Mouse (Mus musculus): ENCODE measurements around the gene Bloc1s2. TPM values are rescaled to one million over a fixed set of nuclear protein-coding genes. Genes with fewer than 3 reads are reported as not detected.

Bloc1s2 gene
- 19.4 TPM for polyA plus RNA-seq (2015; fragmentation: Illumina TruSeq; extraction: RNeasy Lipid Tissue Mini Kit (QIAGEN cat#74804); ENCODE audit: insufficient read depth, low read depth, low replicate concordance)

DNA sequence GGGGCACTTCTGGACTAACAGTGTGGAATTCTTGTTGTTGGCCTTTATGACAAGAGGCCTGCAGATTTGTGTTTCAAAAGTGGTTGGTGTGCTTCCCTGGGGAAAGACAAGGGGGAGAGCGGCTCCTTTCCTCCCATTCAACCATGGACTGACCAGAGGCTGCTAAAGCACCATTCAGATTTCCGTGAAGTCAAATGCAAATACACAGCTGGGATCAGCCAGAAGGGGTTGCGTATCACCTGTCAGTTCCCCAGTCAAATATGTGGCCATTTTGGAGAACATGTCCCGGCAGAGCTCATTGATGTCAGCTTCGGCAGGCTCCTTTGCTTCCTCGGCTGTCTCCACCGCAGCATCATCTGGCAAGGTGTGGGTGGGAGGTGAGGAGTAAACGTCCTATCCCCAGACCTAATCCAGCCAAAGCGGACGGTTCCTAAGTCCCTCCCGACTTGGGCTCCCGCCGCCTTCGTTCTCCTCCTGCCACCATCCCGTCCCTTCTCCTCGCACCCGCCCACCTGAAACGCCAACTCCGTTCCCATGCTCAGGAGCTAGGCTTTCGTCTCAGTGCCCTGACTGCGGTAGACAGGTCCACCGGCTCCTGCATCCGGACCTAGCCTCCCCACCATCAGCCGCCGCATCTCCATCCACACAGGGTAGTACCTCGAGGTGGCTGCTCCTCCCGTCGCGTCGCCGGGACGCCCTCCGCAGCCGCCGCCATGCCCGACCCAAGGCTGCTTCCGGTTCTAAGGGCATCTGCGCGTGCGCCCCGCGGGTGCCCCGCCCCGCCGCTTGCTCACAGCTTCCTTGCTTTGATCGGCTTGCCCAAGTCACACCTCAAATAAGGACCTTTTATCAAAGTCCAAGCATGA lies at the start of gene Bloc1s2:
Bloc1s2 (minus strand) TSS at position 745 of the 866 bp plus-strand sequence.

DNA sequence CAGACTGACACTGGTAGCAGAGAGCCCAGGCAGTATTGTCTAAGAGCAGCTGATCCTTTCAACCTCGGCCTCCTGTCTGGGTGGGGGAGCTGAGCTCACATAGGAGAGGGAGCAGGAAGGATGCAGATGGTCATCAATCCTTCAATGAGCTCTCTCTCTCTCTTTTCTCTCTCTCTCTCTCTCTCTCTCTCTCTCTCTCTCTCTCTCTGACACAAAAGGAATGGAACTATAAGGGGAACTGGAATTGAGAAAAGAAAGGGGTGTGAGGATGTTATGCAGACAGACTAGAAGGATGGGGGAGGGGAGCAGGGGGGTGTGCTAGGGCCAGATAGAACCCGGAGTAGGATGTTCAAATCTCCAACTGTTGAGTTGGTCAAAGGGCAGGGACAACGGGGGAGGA lies 46.1 kb upstream of the Bloc1s2 start, which contains the start of gene Pkd2l1:
Pkd2l1 (minus strand) TSS at position 101 of the 400 bp plus-strand sequence.

DNA sequence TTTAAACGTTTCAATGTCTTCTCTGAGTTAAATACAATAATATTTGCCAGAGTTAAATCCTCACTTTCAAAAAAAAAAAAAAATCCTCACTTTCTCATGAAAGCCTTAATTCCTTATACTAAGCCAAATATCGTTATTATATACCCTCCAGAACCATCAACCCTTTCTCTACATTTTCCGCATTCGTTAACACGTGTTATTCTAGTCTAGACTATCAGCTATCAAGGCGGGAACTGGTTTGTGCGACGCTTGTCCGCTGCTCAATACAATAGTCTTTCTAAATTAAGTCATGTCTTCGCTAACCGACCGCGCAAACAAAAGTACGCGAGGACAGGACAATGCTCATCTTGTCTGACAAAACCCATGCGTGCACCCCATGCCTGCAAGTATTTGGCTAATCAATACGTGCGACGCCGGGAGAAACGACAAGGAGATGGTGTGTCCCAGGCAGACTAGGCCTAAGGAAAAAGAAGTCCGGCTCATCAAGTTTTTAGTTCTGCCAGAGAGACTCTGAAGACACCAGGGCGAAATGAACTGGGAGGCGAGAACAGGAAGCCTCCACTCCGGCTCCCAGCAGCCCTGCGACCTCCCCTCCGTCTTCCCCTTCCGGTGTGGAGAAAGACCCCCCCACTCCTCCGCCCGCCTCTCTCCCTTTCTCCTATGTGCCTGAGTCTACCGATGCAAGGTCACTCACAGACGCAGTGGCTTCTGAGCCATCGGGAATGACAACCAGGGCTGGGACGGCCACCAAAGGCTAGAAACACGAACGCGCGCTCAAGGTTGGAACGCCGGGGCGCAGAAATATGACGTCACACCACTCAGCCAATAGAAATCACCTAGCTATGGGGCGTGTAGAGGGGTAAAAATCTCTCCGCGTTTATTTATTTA lies 10.9 kb downstream of the Bloc1s2 start, which contains the start of gene Cwf19l1:
Cwf19l1 (minus strand) TSS at position 805 of the 888 bp plus-strand sequence.

DNA sequence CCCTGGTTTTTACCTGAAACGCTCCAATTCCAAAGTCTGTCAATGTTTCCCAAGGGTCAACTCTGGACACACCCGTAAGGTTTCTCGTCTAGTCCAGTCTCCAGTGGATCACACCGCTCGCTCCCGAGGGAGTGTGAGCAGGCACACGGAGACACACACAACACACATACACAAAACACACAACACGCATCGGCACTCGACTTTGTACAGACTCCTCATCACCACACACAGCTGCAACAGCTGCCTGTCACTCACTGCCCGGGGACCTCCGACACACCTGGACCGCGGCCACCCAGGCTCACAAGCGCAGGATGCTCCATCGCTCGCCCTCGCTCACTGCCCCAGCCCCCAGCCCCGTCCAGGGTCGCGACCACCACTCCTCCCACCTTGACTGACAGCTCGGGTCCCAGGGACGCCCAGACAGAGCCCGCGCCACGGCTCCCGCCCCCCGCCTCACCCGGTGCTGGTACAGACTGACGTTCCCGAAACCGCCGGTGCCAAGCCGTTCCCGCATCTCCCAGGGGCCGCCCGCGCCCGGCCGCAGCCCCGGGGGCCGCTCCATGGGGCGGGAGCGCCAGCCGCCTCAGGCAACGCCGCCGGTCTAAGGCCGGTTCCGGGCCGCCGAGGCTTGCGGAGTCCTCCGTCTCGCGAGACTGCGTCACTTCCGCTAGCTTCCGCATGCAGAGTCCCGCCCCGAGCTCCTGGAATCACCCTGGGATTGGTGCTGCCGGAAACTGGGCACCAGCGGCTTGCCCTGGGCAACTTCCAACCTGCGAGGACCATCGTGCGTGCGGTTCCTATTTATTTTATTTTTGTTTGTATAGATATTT lies 39.2 kb downstream of the Bloc1s2 start, which contains the start of gene Chuk:
Chuk (minus strand) TSS at position 650 of the 830 bp plus-strand sequence.

Other genes with a start within 250 kb of the Bloc1s2 start
- 5.9 TPM for gene Dnmbp, start 206.3 kb downstream of the Bloc1s2 start, polyA plus RNA-seq (2015; fragmentation: Illumina TruSeq; extraction: RNeasy Lipid Tissue Mini Kit (QIAGEN cat#74804); ENCODE audit: insufficient read depth, low read depth, low replicate concordance)
- gene Cpn1, start 159.9 kb downstream of the Bloc1s2 start, polyA plus RNA-seq (2015; fragmentation: Illumina TruSeq; extraction: RNeasy Lipid Tissue Mini Kit (QIAGEN cat#74804); ENCODE audit: insufficient read depth, low read depth, low replicate concordance) = 16.4 TPM
- not detected for gene Cyp2c23, start 117.2 kb downstream of the Bloc1s2 start, polyA plus RNA-seq (2015; fragmentation: Illumina TruSeq; extraction: RNeasy Lipid Tissue Mini Kit (QIAGEN cat#74804); ENCODE audit: insufficient read depth, low read depth, low replicate concordance)
- 5.2 TPM for gene Erlin1, start 76.7 kb downstream of the Bloc1s2 start, polyA plus RNA-seq (2015; fragmentation: Illumina TruSeq; extraction: RNeasy Lipid Tissue Mini Kit (QIAGEN cat#74804); ENCODE audit: insufficient read depth, low read depth, low replicate concordance)
- 24.8 TPM for gene Chuk, start 39.0 kb downstream of the Bloc1s2 start, polyA plus RNA-seq (2015; fragmentation: Illumina TruSeq; extraction: RNeasy Lipid Tissue Mini Kit (QIAGEN cat#74804); ENCODE audit: insufficient read depth, low read depth, low replicate concordance)
- 3.5 TPM for gene Cwf19l1, start 10.6 kb downstream of the Bloc1s2 start, polyA plus RNA-seq (2015; fragmentation: Illumina TruSeq; extraction: RNeasy Lipid Tissue Mini Kit (QIAGEN cat#74804); ENCODE audit: insufficient read depth, low read depth, low replicate concordance)
- not detected for gene Pkd2l1, start 46.0 kb upstream of the Bloc1s2 start, polyA plus RNA-seq (2015; fragmentation: Illumina TruSeq; extraction: RNeasy Lipid Tissue Mini Kit (QIAGEN cat#74804); ENCODE audit: insufficient read depth, low read depth, low replicate concordance)
- not detected for gene Scd3, start 56.8 kb upstream of the Bloc1s2 start, polyA plus RNA-seq (2015; fragmentation: Illumina TruSeq; extraction: RNeasy Lipid Tissue Mini Kit (QIAGEN cat#74804); ENCODE audit: insufficient read depth, low read depth, low replicate concordance)
- 20.6 TPM for gene Scd2, start 147.2 kb upstream of the Bloc1s2 start, polyA plus RNA-seq (2015; fragmentation: Illumina TruSeq; extraction: RNeasy Lipid Tissue Mini Kit (QIAGEN cat#74804); ENCODE audit: insufficient read depth, low read depth, low replicate concordance)
- gene Scd4, start 186.6 kb upstream of the Bloc1s2 start, polyA plus RNA-seq (2015; fragmentation: Illumina TruSeq; extraction: RNeasy Lipid Tissue Mini Kit (QIAGEN cat#74804); ENCODE audit: insufficient read depth, low read depth, low replicate concordance) = 0.24 TPM

Measured in pancreas, adult 10 weeks (tissue).